Mouse (Mus musculus) neutrophil, adult 83 days (primary cell): ENCODE data around the gene Iglon5. TPM values are rescaled to one million over a fixed set of nuclear protein-coding genes. Genes with fewer than 3 reads are reported as not detected.

Source experiments
- total RNA-seq, 2 experiments: library from RNA; stranded (reverse); gene quantifications; one replicate each; pipeline ENCODE4 v1.2.4; 2023

The Iglon5 gene
- total RNA-seq = not detected

DNA sequence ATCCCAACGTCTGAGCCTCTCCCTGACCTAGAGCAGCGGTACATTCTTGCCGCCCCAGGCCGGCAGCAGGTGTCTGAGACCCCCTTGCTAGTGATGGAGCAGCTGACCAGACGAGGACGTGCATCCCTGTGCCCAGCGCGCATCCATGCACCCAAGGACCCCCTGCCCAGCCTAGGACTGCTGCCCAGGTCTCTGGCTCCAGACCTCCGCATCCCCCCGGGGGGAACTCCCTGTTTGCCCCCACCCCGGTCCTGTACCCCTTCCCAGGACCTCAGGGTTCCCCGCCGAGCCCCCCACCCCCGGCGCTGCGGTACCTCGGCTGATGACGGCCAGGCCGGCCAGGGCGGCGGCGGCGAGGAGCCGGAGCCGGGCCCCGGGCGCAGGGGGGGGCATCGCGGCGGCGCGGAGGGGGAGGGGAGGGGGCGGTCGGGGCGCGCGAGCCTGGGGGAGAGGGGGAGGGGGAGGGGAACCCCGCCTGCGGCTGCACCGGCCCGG, at the start of gene Iglon5:
Gene Iglon5 (minus strand): TSS at position 445 of the 495 bp plus-strand sequence.

GRCm38 (mm10) chr7:43462851-43463250, 27.0 kb downstream of the Iglon5 start, which contains the start of gene Vsig10l:
TSS of gene Vsig10l (plus strand) at chr7:43463151.

GRCm38 (mm10) chr7:43443917-43444293, 46.0 kb downstream of the Iglon5 start, which contains the start of the genes Etfb and Gm45233:
TSS of gene Etfb (plus strand) at chr7:43444083.
TSS of gene Gm45233 (plus strand) at chr7:43444128.

GRCm38 (mm10) chr7:43440482-43440881, 49.4 kb downstream of the Iglon5 start, which contains the start of gene Cldnd2:
TSS of gene Cldnd2 (plus strand) at chr7:43440782.

DNA sequence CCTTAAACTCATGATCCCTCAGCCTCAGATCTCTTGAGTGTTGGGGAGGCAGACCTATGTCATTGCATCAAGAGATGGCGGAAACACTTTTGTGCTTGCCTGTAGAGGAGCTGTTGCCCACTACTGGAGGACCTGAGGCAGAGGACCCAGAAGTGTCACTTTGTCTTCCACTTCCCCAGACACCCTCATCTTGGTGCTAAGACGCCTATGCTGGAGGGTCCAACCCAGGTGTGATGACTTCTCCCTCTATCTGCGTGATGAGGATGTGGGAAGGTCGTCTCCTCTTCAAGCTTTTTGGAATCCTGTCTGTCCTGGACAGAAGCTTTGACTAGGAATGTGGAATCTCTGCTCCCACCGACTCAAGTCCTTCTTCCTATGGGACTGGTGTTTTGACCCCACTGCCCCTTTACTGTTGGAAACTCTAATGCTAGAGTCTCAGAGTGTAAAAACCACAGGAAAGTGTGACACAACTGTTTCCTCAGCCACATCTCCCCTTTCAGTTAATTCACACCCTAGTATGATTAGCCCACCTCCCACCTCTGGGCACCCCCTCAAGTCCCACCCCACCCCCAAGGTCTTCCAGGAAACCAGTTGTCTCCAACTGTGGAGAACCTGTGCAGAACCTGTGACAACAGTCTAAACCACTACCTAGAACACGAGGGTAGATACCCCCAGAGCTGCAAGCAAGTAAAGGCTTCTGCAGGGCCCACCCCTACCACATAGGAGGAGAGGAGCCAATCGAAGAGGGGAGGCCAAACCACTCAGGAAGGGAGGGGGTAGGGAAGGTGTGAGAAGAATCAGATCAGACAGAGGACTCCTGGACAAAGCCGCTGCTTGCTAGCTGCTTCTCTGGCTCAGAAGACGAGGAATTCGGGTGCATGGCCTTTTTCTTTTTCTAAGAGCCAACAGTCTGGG, 53.3 kb downstream of the Iglon5 start, which contains the start of gene Nkg7:
Gene Nkg7 (plus strand): TSS at position 733 of the 915 bp plus-strand sequence.

DNA sequence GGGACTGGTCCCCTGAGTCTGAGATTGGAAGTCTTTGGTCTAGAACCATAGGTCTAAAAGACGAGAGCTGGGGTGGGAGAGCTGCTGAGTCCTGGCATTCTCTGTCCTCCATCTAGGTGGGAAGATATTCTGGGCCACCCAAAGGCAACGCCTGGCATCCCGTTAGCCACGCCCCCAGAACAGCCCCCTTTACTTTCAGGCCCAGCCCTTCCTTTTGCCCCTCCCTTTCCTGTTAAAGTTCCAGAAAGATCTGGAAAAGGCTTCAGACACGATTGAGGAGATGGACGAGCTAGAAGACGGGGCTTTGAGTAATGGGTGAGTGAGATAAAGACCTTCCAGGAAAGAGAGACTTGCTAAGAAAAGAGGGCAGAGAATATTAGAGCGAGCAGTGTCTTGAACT, 62.5 kb downstream of the Iglon5 start, which contains the start of gene Lim2:
Gene Lim2 (plus strand): TSS at position 265 of the 400 bp plus-strand sequence.

Other genes starting within 250 kb of the Iglon5 start
- gene Zfp715, start 176.8 kb downstream of the Iglon5 start, total RNA-seq = 10 to 100 TPM; 15.7 to 23.0 TPM
- 10 to 100 TPM in 1 of 2 experiments, 1 to 10 TPM in 1; 8.4 to 10.2 TPM for gene Siglecf, start 138.7 kb downstream of the Iglon5 start, total RNA-seq
- 10 to 100 TPM; 50.8 to 51.6 TPM for gene Siglecg, start 81.9 kb downstream of the Iglon5 start, total RNA-seq
- not detected for gene Lim2, start 62.4 kb downstream of the Iglon5 start, total RNA-seq
- 10 to 100 TPM; 30.2 to 33.5 TPM for gene Nkg7, start 53.0 kb downstream of the Iglon5 start, total RNA-seq
- under 1 TPM in 1 of 2 experiments, not detected in 1; 0.73 TPM for gene Cldnd2, start 49.3 kb downstream of the Iglon5 start, total RNA-seq
- 10 to 100 TPM; 55.9 to 73.8 TPM for gene Etfb, start 46.0 kb downstream of the Iglon5 start, total RNA-seq
- not detected for gene Gm45233, start 45.9 kb downstream of the Iglon5 start, total RNA-seq
- 10 to 100 TPM; 10.8 to 11.0 TPM for gene Vsig10l, start 26.9 kb downstream of the Iglon5 start, total RNA-seq
- gene 4931406B18Rik, start 15.9 kb upstream of the Iglon5 start, total RNA-seq = not detected
- gene Cd33, start 54.4 kb upstream of the Iglon5 start, total RNA-seq = 100 to 1,000 TPM; 339 to 380 TPM
- gene Zfp658, start 72.2 kb upstream of the Iglon5 start, total RNA-seq = 1 to 10 TPM; 2.8 to 3.0 TPM
- 10 to 100 TPM; 11.2 to 11.9 TPM for gene Zfp719, start 89.5 kb upstream of the Iglon5 start, total RNA-seq
- under 1 TPM; 0.29 to 0.37 TPM for gene Zfp819, start 117.1 kb upstream of the Iglon5 start, total RNA-seq
- under 1 TPM in 1 of 2 experiments, not detected in 1; 0.22 TPM for gene Ceacam18, start 144.6 kb upstream of the Iglon5 start, total RNA-seq
- 100 to 1,000 TPM; 147 to 167 TPM for gene Siglece, start 170.1 kb upstream of the Iglon5 start, total RNA-seq
- gene Ctu1, start 181.9 kb upstream of the Iglon5 start, total RNA-seq = 1 to 10 TPM; 3.0 to 3.6 TPM
- not detected for gene Klk14, start 200.3 kb upstream of the Iglon5 start, total RNA-seq
- gene Klk13, start 222.5 kb upstream of the Iglon5 start, total RNA-seq = not detected